Mouse (Mus musculus) neural tube, embryonic 11.5 days (tissue): ENCODE results near the gene Pax1. TPM values are rescaled to one million over a fixed set of nuclear protein-coding genes. Genes with fewer than 3 reads are reported as not detected.

Experiments used
- ATAC-seq: fragments of 200-750 bp; cut with Nextera tagmentation; 2 replicates; pipeline ENCODE4 v1.8.0; 2017; ENCODE audit warnings: moderate number of reproducible peaks, mild to moderate bottlenecking, moderate TSS enrichment, moderate library complexity; ENCODE audit not compliant: insufficient read depth, low FRiP score, low TSS enrichment
- DNase-seq: peaks from one replicate; pipeline ENCODE4 v3.0.0-alpha.2; 2015; ENCODE audit warnings: low spot score
- H3K27ac ChIP-seq: fragments of 300-500 bp; sonication (generic); 2 replicates; pipeline ENCODE4 v1.5.1; 2014; ENCODE audit warnings: low read depth, mild to moderate bottlenecking, low read length
- H3K27me3 ChIP-seq: fragments of 300-500 bp; sonication (generic); 2 replicates; pipeline ENCODE4 v1.6.1; 2014; ENCODE audit warnings: mild to moderate bottlenecking, low read length, mixed read lengths; ENCODE audit not compliant: control insufficient read depth, insufficient read depth
- H3K36me3 ChIP-seq: fragments of 300-500 bp; sonication (generic); 2 replicates; pipeline ENCODE4 v1.6.1; 2014; ENCODE audit warnings: mild to moderate bottlenecking, low read length, moderate library complexity, mixed read lengths; ENCODE audit not compliant: control insufficient read depth, insufficient read depth
- H3K4me1 ChIP-seq: fragments of 300-500 bp; sonication (generic); 2 replicates; pipeline ENCODE4 v1.6.1; 2014; ENCODE audit warnings: low read length, mixed read lengths; ENCODE audit not compliant: control insufficient read depth, insufficient read depth
- H3K4me2 ChIP-seq: fragments of 300-500 bp; sonication (generic); 2 replicates; pipeline ENCODE4 v1.6.1; 2014; ENCODE audit warnings: low read depth, mild to moderate bottlenecking, moderate library complexity
- H3K4me3 ChIP-seq: fragments of 300-500 bp; sonication (generic); 2 replicates; pipeline ENCODE4 v1.5.1; 2014; ENCODE audit warnings: low read depth, low read length
- H3K9ac ChIP-seq: fragments of 300-500 bp; sonication (generic); 2 replicates; pipeline ENCODE4 v1.6.1; 2014; ENCODE audit warnings: mild to moderate bottlenecking, low read length
- H3K9me3 ChIP-seq: fragments of 300-500 bp; sonication (generic); 2 replicates; pipeline ENCODE4 v1.6.1; 2016; ENCODE audit warnings: low read length; ENCODE audit not compliant: control insufficient read depth
- WGBS: fragments of 180-500 bp; shearing (Covaris S2); extraction: QIAGEN DNeasy Blood & Tissue Kit; methylation state at CpG from one replicate; pipeline ENCODE4 v1.1.7; 2014; 5-methylcytosine and 5-hydroxymethylcytosine counted together
- polyA plus RNA-seq: library from polyadenylated mRNA; unstranded; fragments of >200 nt; fragmentation: Nextera tagmentation; extraction: Ambion mirVana; gene quantifications from 2 replicates; pipeline ENCODE4 v1.2.1, GENCODE M21; 2014

Gene Pax1
- polyA plus RNA-seq, 1 experiment from 2014 or later = 17.0 TPM

GRCm38 (mm10) chr2:147360856-147361255 is 869 bp upstream of the Pax1 start:
- DNase-seq = no peak

GRCm38 (mm10) chr2:147362316-147362715 is 591 bp downstream of the Pax1 start:
- DNase-seq (peak; percentile 85), ATAC-seq (peak; percentile 69; the same call in 1 of the 2 replicates)
- H3K4me3 ChIP-seq = peak overlapping the region; percentile 24

More at GRCm38 (mm10) chr2:147360856-147361255, 869 bp upstream of the Pax1 start:
- Histone ChIP-seq H3K9me3 (no peaks in the 10 kb centered on the region), H3K27ac (no peak overlapping the region), H3K36me3 (no peaks in the 10 kb centered on the region), H3K27me3 (peaks cover 94% of the 10 kb centered on the region), H3K4me2 (no peak overlapping the region), H3K4me3 (peak overlapping the region; percentile 14; the same call in 1 of the 2 replicates), H3K9ac (no peak overlapping the region), H3K4me1 (no peaks in the 10 kb centered on the region)
- ATAC-seq = no peak
- WGBS = under 1% methylated on average over 5 of the region's 5 CpGs

GRCm38 (mm10) chr2:147363401-147364130 is 1.8 kb downstream of the Pax1 start:
- DNase-seq (no peak), ATAC-seq (no peak)
- no peak overlapping the region for H3K27ac ChIP-seq
- H3K27me3 ChIP-seq = peaks cover 98% of the 10 kb centered on the region
- no peak overlapping the region for H3K9ac ChIP-seq
- no peaks in the 10 kb centered on the region for H3K4me1 ChIP-seq
- no peak overlapping the region for H3K4me2 ChIP-seq
- H3K4me3 ChIP-seq = no peak overlapping the region
- WGBS = 3% methylated on average over 6 of the region's 6 CpGs
- H3K9me3 ChIP-seq = no peaks in the 10 kb centered on the region
- no peaks in the 10 kb centered on the region for H3K36me3 ChIP-seq

More at GRCm38 (mm10) chr2:147362316-147362715, 591 bp downstream of the Pax1 start:
- H3K9me3 ChIP-seq = no peaks in the 10 kb centered on the region
- H3K27ac ChIP-seq = no peak overlapping the region
- H3K4me2 ChIP-seq = peak overlapping the region; percentile 16
- no peaks in the 10 kb centered on the region for H3K36me3 ChIP-seq
- peaks cover 98% of the 10 kb centered on the region for H3K27me3 ChIP-seq
- no peak overlapping the region for H3K9ac ChIP-seq
- no peaks in the 10 kb centered on the region for H3K4me1 ChIP-seq
- WGBS = under 1% methylated on average over 18 of the region's 18 CpGs

- Histone ChIP-seq H3K27me3 (peaks cover 92% of the 10 kb centered on the region), H3K4me2 (no peak overlapping the region), H3K9me3 (no peaks in the 10 kb centered on the region), H3K4me1 (no peaks in the 10 kb centered on the region), H3K36me3 (no peaks in the 10 kb centered on the region), H3K9ac (no peak overlapping the region), H3K4me3 (no peak overlapping the region), H3K27ac (no peak overlapping the region)
- ATAC-seq = no peak
- peak; percentile 28 for DNase-seq
- 6% methylated on average over 6 of the region's 6 CpGs for WGBS
These were observed 2.5 kb downstream of the Pax1 start for GRCm38 (mm10) chr2:147364198-147364597.

GRCm38 (mm10) chr2:147364982-147365907 is 3.5 kb downstream of the Pax1 start:
- no peaks in the 10 kb centered on the region for H3K9me3 ChIP-seq
- no peaks in the 10 kb centered on the region for H3K4me1 ChIP-seq
- peak overlapping the region; percentile 35 for H3K4me3 ChIP-seq
- H3K4me2 ChIP-seq = peak overlapping the region; percentile 36
- H3K27ac ChIP-seq = peak overlapping the region; percentile 23; the same call in 1 of the 2 replicates
- H3K27me3 ChIP-seq = peaks cover 92% of the 10 kb centered on the region
- H3K36me3 ChIP-seq = no peaks in the 10 kb centered on the region
- DNase-seq = peak; percentile 50
- H3K9ac ChIP-seq = peak overlapping the region; percentile 35; the same call in 1 of the 2 replicates
- peak; percentile 28; the same call in 1 of the 2 replicates for ATAC-seq
- WGBS = under 1% methylated on average over 49 of the region's 80 CpGs

GRCm38 (mm10) chr2:147365908-147366630 is 4.3 kb downstream of the Pax1 start:
- Histone ChIP-seq H3K4me2 (peak overlapping the region; percentile 36), H3K27me3 (peaks cover 92% of the 10 kb centered on the region), H3K27ac (no peak overlapping the region), H3K4me3 (peak overlapping the region; percentile 35), H3K9ac (no peak overlapping the region), H3K4me1 (no peaks in the 10 kb centered on the region), H3K9me3 (no peaks in the 10 kb centered on the region), H3K36me3 (no peaks in the 10 kb centered on the region)
- ATAC-seq (no peak), DNase-seq (peak; percentile 45)
- WGBS = under 1% methylated on average over 36 of the region's 36 CpGs

GRCm38 (mm10) chr2:147367246-147367820 is 5.6 kb downstream of the Pax1 start:
- under 1% methylated on average over 12 of the region's 12 CpGs for WGBS
- no peak for ATAC-seq
- Histone ChIP-seq H3K9me3 (no peaks in the 10 kb centered on the region), H3K4me3 (peak overlapping the region; percentile 10), H3K4me1 (no peaks in the 10 kb centered on the region), H3K36me3 (no peaks in the 10 kb centered on the region), H3K4me2 (peak overlapping the region; percentile 10; the same call in 1 of the 2 replicates), H3K27me3 (peaks cover 90% of the 10 kb centered on the region), H3K9ac (peak overlapping the region; percentile 2; the same call in 1 of the 2 replicates), H3K27ac (no peak overlapping the region)
- DNase-seq = peak; percentile 41
